In the genomic region with DNA sequence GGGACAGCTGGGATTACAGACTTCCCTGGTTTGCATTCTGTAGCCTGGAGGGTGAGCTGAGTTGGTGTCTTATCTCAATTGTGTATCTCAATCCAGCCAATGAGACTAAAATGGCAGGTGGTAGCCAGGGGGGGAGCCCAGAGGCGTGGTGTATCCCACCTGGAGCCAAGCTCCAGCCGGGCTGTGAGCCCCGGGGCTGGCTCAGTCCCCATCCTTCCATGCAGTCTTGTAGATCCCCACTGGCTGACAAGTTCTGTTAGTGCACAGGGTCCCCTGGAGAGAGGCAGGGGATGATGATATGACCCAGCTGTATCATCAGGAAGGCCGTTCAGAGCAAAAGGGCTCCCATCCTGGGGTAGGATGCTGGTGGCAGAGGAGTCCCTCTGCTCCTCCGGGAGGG, we compare ENCODE assay signal across 17 mouse cellular contexts. TPM values are rescaled to one million over a fixed set of nuclear protein-coding genes. Genes with fewer than 3 reads are reported as not detected.
A peak's percentile ranks its signal among the peaks of the same experiment; 100 is the strongest.
DNase-seq lines count a peak whose midpoint lies in the region; ATAC-seq lines count a peak whose summit lies in the region.
"Had no signal": no experiment of that assay in that cellular context is flagged by ENCODE, and none has a peak within 500 bp of the region (broad histone marks: within the 10 kb centered on the region; RNA-seq: fewer than 3 reads in every experiment).

No protein-coding gene starts in this region.

- no peak overlapping the region for H3K4me2 ChIP-seq in kidney, embryonic 16.5 days (replicated peaks; ENCODE audit: low read depth, low read length)
- H3K4me2 ChIP-seq in midbrain, embryonic 13.5 days (replicated peaks), result no peak overlapping the region
- H3K4me2 ChIP-seq in midbrain, embryonic 16.5 days (ENCODE audit: low read length), result no peak overlapping the region
- H3K4me2 ChIP-seq in stomach, embryonic 16.5 days (ENCODE audit: low read depth, low read length), result no peak overlapping the region
- H3K4me2 ChIP-seq: embryonic facial prominence, embryonic 13.5 days; heart, embryonic 15.5 days; hindbrain, embryonic 14.5 days; liver, embryonic 11.5 days; lung, embryonic 14.5 days; neural tube, embryonic 13.5 days; stomach, embryonic 15.5 days had no signal

- ATAC-seq in kidney, embryonic 16.5 days (ENCODE audit: low FRiP score, low TSS enrichment), result peak; percentile 53
- ATAC-seq in midbrain, embryonic 13.5 days, result no peak
- ATAC-seq in midbrain, embryonic 16.5 days, result no peak
- ATAC-seq in stomach, embryonic 16.5 days (ENCODE audit: insufficient read depth, low FRiP score), result 0 out of 2 replicates have a peak, but pooled peaks have one; percentile 16

- DNase-seq in cerebellum, adult 9-11 months, result peak; percentile 49
- DNase-seq in cerebellum, postnatal 4 days (ENCODE audit: low spot score in 2 of 2), result no peak
- no peak for DNase-seq in kidney, postnatal 14 days
- DNase-seq in right cerebral cortex, adult 2 months (ENCODE audit: low spot score in 2 of 2), result no peak

- H3K36me3 ChIP-seq in kidney, embryonic 16.5 days (ENCODE audit: insufficient read depth, low read length), result no peaks in the 10 kb centered on the region
- H3K36me3 ChIP-seq in midbrain, embryonic 13.5 days, result no peaks in the 10 kb centered on the region
- no peaks in the 10 kb centered on the region for H3K36me3 ChIP-seq in midbrain, embryonic 16.5 days (ENCODE audit: control insufficient read depth, insufficient read depth, low read length)
- H3K36me3 ChIP-seq in stomach, embryonic 16.5 days (ENCODE audit: control insufficient read depth, insufficient read depth, low read length), result no peaks in the 10 kb centered on the region
- H3K36me3 ChIP-seq: stomach, embryonic 15.5 days had no signal

- WGBS in kidney, embryonic 16.5 days, result 54% methylated on average over 5 of the region's 5 CpGs
- WGBS in midbrain, embryonic 13.5 days, result 76% methylated on average over 5 of the region's 5 CpGs
- WGBS in midbrain, embryonic 16.5 days, result 89% methylated on average over 5 of the region's 5 CpGs
- WGBS in stomach, embryonic 16.5 days, result 71% methylated on average over 5 of the region's 5 CpGs

- H3K27ac ChIP-seq in kidney, embryonic 16.5 days (ENCODE audit: low read length), result no peak overlapping the region
- H3K27ac ChIP-seq in midbrain, embryonic 13.5 days, result peak overlapping the region; percentile 14; the same call in 1 of the 2 replicates
- no peak overlapping the region for H3K27ac ChIP-seq in midbrain, embryonic 16.5 days (ENCODE audit: low read length)
- no peak overlapping the region for H3K27ac ChIP-seq in stomach, embryonic 16.5 days (ENCODE audit: low read length)
- H3K27ac ChIP-seq: embryonic facial prominence, embryonic 13.5 days; heart, embryonic 15.5 days; hindbrain, embryonic 14.5 days; layer of hippocampus, adult 2 months; neural tube, embryonic 13.5 days; stomach, embryonic 15.5 days had no signal

- H3K9ac ChIP-seq in kidney, embryonic 16.5 days (replicated peaks; ENCODE audit: low read length), result no peak overlapping the region
- H3K9ac ChIP-seq in midbrain, embryonic 13.5 days (replicated peaks), result no peak overlapping the region
- H3K9ac ChIP-seq in midbrain, embryonic 16.5 days (ENCODE audit: low read depth, low read length), result no peak overlapping the region
- H3K9ac ChIP-seq in stomach, embryonic 16.5 days (ENCODE audit: low read length), result no peak overlapping the region
- H3K9ac ChIP-seq: embryonic facial prominence, embryonic 13.5 days; heart, embryonic 15.5 days; hindbrain, embryonic 14.5 days; lung, embryonic 14.5 days; neural tube, embryonic 13.5 days; stomach, embryonic 15.5 days had no signal

- no peaks in the 10 kb centered on the region for H3K27me3 ChIP-seq in kidney, embryonic 16.5 days (ENCODE audit: insufficient read depth, low read length)
- H3K27me3 ChIP-seq in midbrain, embryonic 13.5 days, result no peaks in the 10 kb centered on the region
- H3K27me3 ChIP-seq in midbrain, embryonic 16.5 days (ENCODE audit: control insufficient read depth, insufficient read depth, low read depth, low read length), result no peaks in the 10 kb centered on the region
- no peaks in the 10 kb centered on the region for H3K27me3 ChIP-seq in stomach, embryonic 16.5 days (ENCODE audit: control insufficient read depth, insufficient read depth, low read length)
- H3K27me3 ChIP-seq: embryonic facial prominence, embryonic 13.5 days; heart, embryonic 15.5 days; neural tube, embryonic 13.5 days; stomach, embryonic 15.5 days had no signal

- peaks cover 5% of the 10 kb centered on the region; the same call in 1 of the 2 replicates for H3K4me1 ChIP-seq in kidney, embryonic 16.5 days (ENCODE audit: insufficient read depth, low read length)
- H3K4me1 ChIP-seq in midbrain, embryonic 13.5 days (replicated peaks), result peaks cover 8% of the 10 kb centered on the region; the same call in 1 of the 2 replicates
- no peaks in the 10 kb centered on the region; the same call in 1 of the 2 replicates for H3K4me1 ChIP-seq in midbrain, embryonic 16.5 days (ENCODE audit: control insufficient read depth, insufficient read depth, low read length)
- H3K4me1 ChIP-seq in stomach, embryonic 16.5 days (ENCODE audit: control insufficient read depth, insufficient read depth, low read length), result peaks cover 2% of the 10 kb centered on the region; the same call in 1 of the 2 replicates

- H3K9me3 ChIP-seq in kidney, embryonic 16.5 days (ENCODE audit: low read length), result no peaks in the 10 kb centered on the region
- H3K9me3 ChIP-seq in midbrain, embryonic 13.5 days, result no peaks in the 10 kb centered on the region
- H3K9me3 ChIP-seq in midbrain, embryonic 16.5 days (replicated peaks; ENCODE audit: control insufficient read depth, low read length, poor library complexity, severe bottlenecking), result no peaks in the 10 kb centered on the region
- 0 out of 2 replicates have a peak, but pooled peaks cover 3% of the 10 kb centered on the region for H3K9me3 ChIP-seq in stomach, embryonic 16.5 days (replicated peaks; ENCODE audit: control insufficient read depth, low read length)
- H3K9me3 ChIP-seq: embryonic facial prominence, embryonic 13.5 days; heart, embryonic 15.5 days; megakaryocyte, embryonic 14.5 days; neural tube, embryonic 13.5 days; stomach, embryonic 15.5 days had no signal

- no peak overlapping the region for H3K4me3 ChIP-seq in kidney, embryonic 16.5 days (ENCODE audit: low read length)
- no peak overlapping the region for H3K4me3 ChIP-seq in midbrain, embryonic 13.5 days (replicated peaks)
- H3K4me3 ChIP-seq in midbrain, embryonic 16.5 days (ENCODE audit: low read depth, low read length), result no peak overlapping the region
- H3K4me3 ChIP-seq in stomach, embryonic 16.5 days (replicated peaks; ENCODE audit: low read length), result no peak overlapping the region
- H3K4me3 ChIP-seq: embryonic facial prominence, embryonic 13.5 days; heart, embryonic 15.5 days; layer of hippocampus, adult 2 months; megakaryocyte, embryonic 14.5 days; neural tube, embryonic 13.5 days; stomach, embryonic 15.5 days had no signal

RNA-seq across cellular contexts. Expression of a gene that starts 19.3 kb away (rescaled TPM):
- 25.0 and 26.1 TPM in 2 replicates for polyA plus RNA-seq in kidney, embryonic 16.5 days (2015; fragmentation: Nextera tagmentation; extraction: Ambion mirVana)
- polyA plus RNA-seq in midbrain, embryonic 13.5 days (2015; fragmentation: Nextera tagmentation; extraction: Ambion mirVana), result 10.3 and 14.5 TPM in 2 replicates
- polyA plus RNA-seq in midbrain, embryonic 16.5 days (2015; fragmentation: Nextera tagmentation; extraction: Ambion mirVana), result 14.6 and 15.3 TPM in 2 replicates
- polyA plus RNA-seq in stomach, embryonic 16.5 days (2015; fragmentation: Nextera tagmentation; extraction: Ambion mirVana), result 33.3 and 33.4 TPM in 2 replicates

RNA-seq across cellular contexts. Expression of a gene that starts 52.6 kb away (rescaled TPM):
- 35.6 and 44.7 TPM in 2 replicates for polyA plus RNA-seq in kidney, embryonic 16.5 days (2015; fragmentation: Nextera tagmentation; extraction: Ambion mirVana)
- polyA plus RNA-seq in midbrain, embryonic 13.5 days (2015; fragmentation: Nextera tagmentation; extraction: Ambion mirVana), result 45.3 and 47.1 TPM in 2 replicates
- polyA plus RNA-seq in midbrain, embryonic 16.5 days (2015; fragmentation: Nextera tagmentation; extraction: Ambion mirVana), result 63.4 and 69.5 TPM in 2 replicates
- polyA plus RNA-seq in stomach, embryonic 16.5 days (2015; fragmentation: Nextera tagmentation; extraction: Ambion mirVana), result 18.4 and 19.3 TPM in 2 replicates

Comparison
In these comparisons a context has a peak if more than half of its experiments do, and no peak if none do; other contexts are left out.
1. ATAC-seq: peak in kidney, embryonic 16.5 days (single experiment) and stomach, embryonic 16.5 days (single experiment); none in midbrain, embryonic 13.5 days (single experiment) and midbrain, embryonic 16.5 days (single experiment).